Mouse (Mus musculus) midbrain, embryonic 10.5 days (tissue): Measurements from ENCODE around the gene Diras2. TPM values are rescaled to one million over a fixed set of nuclear protein-coding genes. Genes with fewer than 3 reads are reported as not detected.

Experiments used
- DNase-seq: peaks from one replicate; pipeline ENCODE4 v3.0.0-alpha.2; 2017; ENCODE audit warnings: low spot score
- H3K27ac ChIP-seq: fragments of 300-500 bp; sonication (generic); replicated peaks from 2 replicates; pipeline ENCODE4 v1.5.1; 2016; ENCODE audit warnings: mild to moderate bottlenecking
- H3K27me3 ChIP-seq: fragments of 300-500 bp; sonication (generic); 2 replicates; pipeline ENCODE4 v1.6.1; 2016; ENCODE audit warnings: low read depth, mild to moderate bottlenecking; ENCODE audit not compliant: poor library complexity, severe bottlenecking
- H3K36me3 ChIP-seq: fragments of 300-500 bp; sonication (generic); 2 replicates; pipeline ENCODE4 v1.6.1; 2016; ENCODE audit warnings: mild to moderate bottlenecking, moderate library complexity
- H3K4me1 ChIP-seq: fragments of 300-500 bp; sonication (generic); 2 replicates; pipeline ENCODE4 v1.6.1; 2016
- H3K4me3 ChIP-seq: fragments of 300-500 bp; sonication (generic); 2 replicates; pipeline ENCODE4 v1.5.1; 2016; ENCODE audit warnings: mild to moderate bottlenecking, moderate library complexity
- H3K9me3 ChIP-seq: fragments of 300-500 bp; sonication (generic); replicated peaks from 2 replicates; pipeline ENCODE4 v1.6.1; 2016; ENCODE audit warnings: mild to moderate bottlenecking
- WGBS: fragments of 180-500 bp; shearing (Covaris S2); methylation state at CpG from one replicate; pipeline ENCODE4 v1.1.7; 2016; 5-methylcytosine and 5-hydroxymethylcytosine counted together
- polyA plus RNA-seq: library from polyadenylated mRNA; unstranded; fragments of >200 nt; fragmentation: Nextera tagmentation; extraction: Ambion mirVana; gene quantifications from 2 replicates; pipeline ENCODE4 v1.2.1, GENCODE M21; 2016

The Diras2 gene
- polyA plus RNA-seq, 1 experiment from 2014 or later, result 0.04 TPM

- H3K4me3 ChIP-seq, result no peak overlapping the region
- H3K9me3 ChIP-seq, result no peaks in the 10 kb centered on the region
- no peaks in the 10 kb centered on the region for H3K27me3 ChIP-seq
- H3K4me1 ChIP-seq, result 0 out of 2 replicates have a peak, but pooled peaks cover 3% of the 10 kb centered on the region
- 86% methylated on average over 8 of the region's 8 CpGs for WGBS
- no peak overlapping the region for H3K27ac ChIP-seq
- no peak for DNase-seq
- no peaks in the 10 kb centered on the region for H3K36me3 ChIP-seq
These were observed 38.2 kb upstream of the Diras2 start for GRCm38 (mm10) chr13:52569194-52569769.

GRCm38 (mm10) chr13:52566777-52567176 lies 35.7 kb upstream of the Diras2 start:
- Histone ChIP-seq H3K36me3 (no peaks in the 10 kb centered on the region), H3K27me3 (no peaks in the 10 kb centered on the region), H3K4me1 (peaks cover 13% of the 10 kb centered on the region), H3K9me3 (no peaks in the 10 kb centered on the region), H3K27ac (no peak overlapping the region), H3K4me3 (no peak overlapping the region)
- DNase-seq, result no peak
- 89% methylated on average over 7 of the region's 7 CpGs for WGBS

GRCm38 (mm10) chr13:52566188-52566760 lies 35.2 kb upstream of the Diras2 start:
- Histone ChIP-seq H3K4me1 (peaks cover 18% of the 10 kb centered on the region), H3K36me3 (no peaks in the 10 kb centered on the region), H3K27ac (no peak overlapping the region), H3K4me3 (no peak overlapping the region), H3K9me3 (no peaks in the 10 kb centered on the region), H3K27me3 (no peaks in the 10 kb centered on the region)
- 89% methylated on average over 9 of the region's 9 CpGs for WGBS
- no peak for DNase-seq

- Histone ChIP-seq H3K4me1 (peaks cover 18% of the 10 kb centered on the region), H3K9me3 (no peaks in the 10 kb centered on the region), H3K4me3 (no peak overlapping the region), H3K27me3 (no peaks in the 10 kb centered on the region), H3K27ac (no peak overlapping the region), H3K36me3 (no peaks in the 10 kb centered on the region)
- WGBS, result 88% methylated on average over 18 of the region's 18 CpGs
- no peak for DNase-seq
These were observed 34.1 kb upstream of the Diras2 start for GRCm38 (mm10) chr13:52565103-52565739.

GRCm38 (mm10) chr13:52562166-52562571 lies 31.1 kb upstream of the Diras2 start:
- no peak overlapping the region for H3K4me3 ChIP-seq
- DNase-seq, result no peak
- H3K9me3 ChIP-seq, result no peaks in the 10 kb centered on the region
- 37% methylated on average over 4 of the region's 4 CpGs for WGBS
- H3K36me3 ChIP-seq, result no peaks in the 10 kb centered on the region
- H3K27me3 ChIP-seq, result no peaks in the 10 kb centered on the region
- no peak overlapping the region for H3K27ac ChIP-seq
- peaks cover 18% of the 10 kb centered on the region for H3K4me1 ChIP-seq

GRCm38 (mm10) chr13:52561367-52562165 lies 30.5 kb upstream of the Diras2 start:
- no peaks in the 10 kb centered on the region for H3K27me3 ChIP-seq
- peaks cover 18% of the 10 kb centered on the region for H3K4me1 ChIP-seq
- H3K9me3 ChIP-seq, result no peaks in the 10 kb centered on the region
- H3K36me3 ChIP-seq, result no peaks in the 10 kb centered on the region
- no peak for DNase-seq
- no peak overlapping the region for H3K27ac ChIP-seq
- no peak overlapping the region for H3K4me3 ChIP-seq
- WGBS, result 91% methylated on average over 8 of the region's 8 CpGs

GRCm38 (mm10) chr13:52557421-52557820 lies 26.3 kb upstream of the Diras2 start:
- peaks cover 14% of the 10 kb centered on the region for H3K4me1 ChIP-seq
- H3K4me3 ChIP-seq, result no peak overlapping the region
- no peaks in the 10 kb centered on the region for H3K9me3 ChIP-seq
- no peaks in the 10 kb centered on the region for H3K27me3 ChIP-seq
- no peak for DNase-seq
- 68% methylated on average over 7 of the region's 7 CpGs for WGBS
- no peaks in the 10 kb centered on the region for H3K36me3 ChIP-seq
- no peak overlapping the region for H3K27ac ChIP-seq

- Histone ChIP-seq H3K4me3 (no peak overlapping the region), H3K9me3 (no peaks in the 10 kb centered on the region), H3K4me1 (0 out of 2 replicates have a peak, but pooled peaks cover 3% of the 10 kb centered on the region), H3K27ac (no peak overlapping the region), H3K27me3 (no peaks in the 10 kb centered on the region), H3K36me3 (no peaks in the 10 kb centered on the region)
- WGBS, result 89% methylated on average over 9 of the region's 9 CpGs
- DNase-seq, result no peak
These were observed 23.6 kb upstream of the Diras2 start for GRCm38 (mm10) chr13:52554722-52555121.

- Histone ChIP-seq H3K27me3 (no peaks in the 10 kb centered on the region), H3K4me3 (no peak overlapping the region), H3K4me1 (0 out of 2 replicates have a peak, but pooled peaks cover 3% of the 10 kb centered on the region), H3K27ac (no peak overlapping the region), H3K36me3 (no peaks in the 10 kb centered on the region), H3K9me3 (no peaks in the 10 kb centered on the region)
- 81% methylated on average over 9 of the region's 9 CpGs for WGBS
- DNase-seq, result no peak
These were observed 21.9 kb upstream of the Diras2 start for GRCm38 (mm10) chr13:52552822-52553477.

- no peaks in the 10 kb centered on the region for H3K27me3 ChIP-seq
- no peaks in the 10 kb centered on the region for H3K9me3 ChIP-seq
- 79% methylated on average over 9 of the region's 9 CpGs for WGBS
- no peaks in the 10 kb centered on the region for H3K4me1 ChIP-seq
- no peak for DNase-seq
- H3K4me3 ChIP-seq, result no peak overlapping the region
- no peak overlapping the region for H3K27ac ChIP-seq
- H3K36me3 ChIP-seq, result no peaks in the 10 kb centered on the region
These were observed 20.2 kb upstream of the Diras2 start for GRCm38 (mm10) chr13:52551275-52551674.

GRCm38 (mm10) chr13:52550690-52551193 lies 19.7 kb upstream of the Diras2 start:
- no peak overlapping the region for H3K27ac ChIP-seq
- WGBS, result 84% methylated on average over 5 of the region's 5 CpGs

GRCm38 (mm10) chr13:52546288-52546687 lies 15.2 kb upstream of the Diras2 start:
- Histone ChIP-seq H3K4me3 (no peak overlapping the region), H3K27ac (no peak overlapping the region), H3K4me1 (no peaks in the 10 kb centered on the region), H3K27me3 (no peaks in the 10 kb centered on the region), H3K9me3 (no peaks in the 10 kb centered on the region), H3K36me3 (no peaks in the 10 kb centered on the region)
- DNase-seq, result no peak
- WGBS, result 94% methylated on average over 6 of the region's 6 CpGs

More at GRCm38 (mm10) chr13:52550690-52551193, 19.7 kb upstream of the Diras2 start:
- H3K36me3 ChIP-seq, result no peaks in the 10 kb centered on the region
- no peaks in the 10 kb centered on the region for H3K4me1 ChIP-seq
- no peaks in the 10 kb centered on the region for H3K9me3 ChIP-seq
- no peaks in the 10 kb centered on the region for H3K27me3 ChIP-seq
- DNase-seq, result no peak
- H3K4me3 ChIP-seq, result no peak overlapping the region
